Mouse (Mus musculus) kidney, adult 10 weeks (tissue): ENCODE results near the gene Dnajb3. TPM values are rescaled to one million over a fixed set of nuclear protein-coding genes. Genes with fewer than 3 reads are reported as not detected.

Source experiments
- polyA plus RNA-seq: library from polyadenylated mRNA; stranded (reverse); fragments of 350-450 nt; fragmentation: Illumina TruSeq; extraction: RNeasy Lipid Tissue Mini Kit (QIAGEN cat#74804); gene quantifications from one replicate; pipeline ENCODE4 v1.2.3, GENCODE M21; 2014; ENCODE audit warnings: low read depth, low replicate concordance

Dnajb3 gene
- 2.1 TPM for polyA plus RNA-seq

DNA sequence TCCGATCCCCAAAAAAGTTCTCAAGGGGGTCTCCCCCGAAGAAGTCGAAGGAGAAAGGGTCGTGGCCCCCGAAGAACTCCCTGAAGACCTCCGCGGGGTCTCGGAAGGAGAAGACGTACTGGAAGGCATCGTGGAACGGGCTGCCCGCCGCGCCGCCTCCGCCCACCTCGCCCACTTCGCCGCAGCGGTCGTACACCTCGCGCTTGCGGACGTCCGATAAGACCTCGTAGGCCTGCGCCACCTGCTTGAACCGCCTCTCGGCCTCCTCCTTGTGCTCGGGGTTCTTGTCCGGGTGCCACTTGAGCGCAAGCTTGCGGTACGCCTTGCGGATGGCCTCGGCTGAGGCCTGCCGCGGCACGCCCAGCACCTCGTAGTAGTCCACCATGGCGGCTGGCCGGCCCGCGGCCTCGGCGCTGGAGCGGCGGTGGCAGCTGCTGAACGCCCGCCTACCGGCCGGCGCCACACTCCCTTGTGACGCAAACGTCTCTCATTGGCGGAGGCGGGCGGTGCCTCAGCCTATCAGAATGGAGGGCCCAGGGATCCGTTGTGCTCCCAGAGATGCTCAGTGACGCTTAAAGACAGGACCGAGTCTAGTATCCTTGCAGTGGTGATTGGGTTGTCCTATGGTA is at the start of gene Dnajb3:
TSS of gene Dnajb3 (minus strand) at position 489 of the 629 bp plus-strand sequence.

DNA sequence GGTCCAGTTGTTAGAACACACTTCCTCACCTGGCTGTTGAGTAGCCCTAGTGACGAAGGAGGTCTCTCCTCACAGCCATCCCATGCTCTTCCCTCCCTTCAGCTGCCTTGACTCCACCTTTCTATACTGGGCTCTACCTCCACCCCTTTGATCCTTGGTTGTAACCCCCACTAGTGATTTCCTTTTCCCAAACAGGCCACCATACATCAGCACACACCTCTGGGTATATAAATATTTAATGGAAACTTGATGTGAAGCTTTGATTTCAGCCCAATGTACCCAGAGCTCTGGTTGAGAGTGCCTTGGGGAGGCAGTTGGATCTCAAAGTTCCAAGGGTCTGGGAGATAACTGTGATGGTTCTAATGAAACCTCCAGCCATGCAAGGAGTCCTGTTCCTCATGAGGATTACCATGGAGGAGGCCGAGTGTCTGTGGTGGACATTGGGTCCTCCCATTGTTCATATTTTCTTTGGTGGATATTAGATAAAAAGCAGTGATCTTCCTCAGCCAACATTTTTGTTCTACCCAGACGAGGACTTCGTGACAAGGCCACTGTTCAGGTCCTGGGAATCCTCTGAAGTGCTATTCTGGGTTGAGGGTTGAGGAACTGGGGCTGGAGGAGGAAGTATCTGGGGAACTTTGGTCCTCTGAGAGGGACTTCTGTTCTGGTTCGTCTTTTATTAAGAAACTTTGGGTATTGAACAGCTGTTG is 21.2 kb upstream of the Dnajb3 start, which contains the start of gene Mroh2a:
TSS of gene Mroh2a (plus strand) at position 317 of the 710 bp plus-strand sequence.

DNA sequence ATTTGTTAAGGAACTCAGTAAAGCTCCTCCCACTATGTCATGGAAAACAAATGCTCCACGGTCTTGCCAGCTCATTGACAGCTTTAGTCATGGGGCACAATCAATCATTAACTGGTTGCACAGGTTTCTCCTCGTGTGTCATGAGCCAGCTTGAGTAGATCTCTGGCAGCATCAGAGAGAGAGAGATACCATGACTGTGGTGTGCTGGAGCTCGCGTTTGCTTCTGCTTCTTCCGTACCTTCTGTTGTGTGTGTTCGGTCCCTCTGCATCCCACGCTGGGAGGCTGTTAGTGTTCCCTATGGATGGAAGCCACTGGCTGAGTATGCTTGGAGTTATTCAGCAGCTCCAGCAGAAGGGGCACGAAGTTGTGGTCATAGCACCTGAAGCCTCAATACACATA is 6.2 kb upstream of the Dnajb3 start, which contains the start of gene Ugt1a1:
TSS of gene Ugt1a1 (plus strand) at position 148 of the 400 bp plus-strand sequence.

GRCm38 (mm10) chr1:88200456-88200855 is 5.1 kb downstream of the Dnajb3 start, which contains the start of gene Ugt1a2:
Gene Ugt1a2, plus strand, starts transcription at chr1:88200601.

DNA sequence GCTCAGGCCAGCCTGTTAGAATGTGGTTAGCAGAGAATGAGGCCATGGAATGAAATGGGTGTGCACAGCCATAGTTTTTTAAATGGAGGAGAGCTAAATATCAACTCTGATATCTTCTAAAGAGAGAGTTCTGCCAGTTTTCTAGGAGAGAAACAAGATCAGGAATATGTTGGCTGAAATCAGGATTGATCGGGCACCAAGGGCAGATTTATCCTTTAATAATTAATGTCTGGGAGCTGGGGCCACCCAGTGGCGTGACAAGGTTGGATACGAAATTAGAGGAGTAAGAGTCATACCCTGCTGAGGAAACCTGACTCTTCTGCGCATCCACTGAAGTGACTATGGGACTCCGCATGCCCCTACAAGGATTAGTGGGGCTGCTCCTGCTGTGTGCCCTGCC is 39.9 kb downstream of the Dnajb3 start, which contains the start of gene Ugt1a5:
TSS of gene Ugt1a5 (plus strand) at position 302 of the 400 bp plus-strand sequence.

Other genes with a start within 250 kb of the Dnajb3 start
- gene Usp40, start 197.2 kb downstream of the Dnajb3 start, polyA plus RNA-seq, result 33.3 TPM
- 61.8 TPM for gene Ugt1a10, start 150.4 kb downstream of the Dnajb3 start, polyA plus RNA-seq
- gene Ugt1a9, start 135.0 kb downstream of the Dnajb3 start, polyA plus RNA-seq, result 2.7 TPM
- gene Ugt1a8, start 118.0 kb downstream of the Dnajb3 start, polyA plus RNA-seq, result not detected
- 433 TPM for gene Ugt1a7c, start 110.7 kb downstream of the Dnajb3 start, polyA plus RNA-seq
- gene Ugt1a6b, start 102.5 kb downstream of the Dnajb3 start, polyA plus RNA-seq, result 0.81 TPM
- 17.1 TPM for gene Ugt1a6a, start 71.0 kb downstream of the Dnajb3 start, polyA plus RNA-seq
- gene Ugt1a5, start 39.8 kb downstream of the Dnajb3 start, polyA plus RNA-seq, result 0.24 TPM
- gene Ugt1a2, start 5.2 kb downstream of the Dnajb3 start, polyA plus RNA-seq, result 1,708 TPM
- 9.7 TPM for gene Ugt1a1, start 6.2 kb upstream of the Dnajb3 start, polyA plus RNA-seq
- not detected for gene Mroh2a, start 21.2 kb upstream of the Dnajb3 start, polyA plus RNA-seq
- gene Hjurp, start 71.9 kb upstream of the Dnajb3 start, polyA plus RNA-seq, result 10.4 TPM
- not detected for gene Trpm8, start 71.9 kb upstream of the Dnajb3 start, polyA plus RNA-seq
- gene Spp2, start 201.2 kb upstream of the Dnajb3 start, polyA plus RNA-seq, result 295 TPM